Mouse (Mus musculus): ENCODE results near the gene Auts2. TPM values are rescaled to one million over a fixed set of nuclear protein-coding genes. Genes with fewer than 3 reads are reported as not detected.
A peak's percentile ranks its signal among the peaks of the same experiment; 100 is the strongest.

The Auts2 gene
- total RNA-seq, 2 experiments from 2014 or later = 28.8 to 35.3 TPM

GRCm38 (mm10) chr5:132462560-132462959 is 80.6 kb downstream of the Auts2 start:
- no peak for DNase-seq
- intact Hi-C loops (cut with DNase I) = no loop called here

- intact Hi-C loops (cut with DNase I) = loop anchor here (10.0 kb wide), 1 partner anchor 266 kb away; no protein-coding TSS in a partner anchor
- no peak for DNase-seq
Measured at GRCm38 (mm10) chr5:132458498-132458897, 84.6 kb downstream of the Auts2 start.

- intact Hi-C loops (cut with DNase I) = loop anchor here (10.0 kb wide), 1 partner anchor 272 kb away; no protein-coding TSS in a partner anchor
- DNase-seq = no peak
Measured at GRCm38 (mm10) chr5:132452381-132452780, 90.8 kb downstream of the Auts2 start.

- intact Hi-C loops (cut with DNase I) = loop anchor here (10.0 kb wide), 1 partner anchor 275 kb away; no protein-coding TSS in a partner anchor
Measured at GRCm38 (mm10) chr5:132450071-132450470, 93.1 kb downstream of the Auts2 start.

GRCm38 (mm10) chr5:132448401-132449066 is 94.6 kb downstream of the Auts2 start:
- no peak for DNase-seq
- intact Hi-C loops (cut with DNase I) = no loop called here

More at GRCm38 (mm10) chr5:132450071-132450470, 93.1 kb downstream of the Auts2 start:
- DNase-seq = no peak

- intact Hi-C loops (cut with DNase I) = no loop called here
- no peak for DNase-seq
Measured at GRCm38 (mm10) chr5:132445213-132445954, 97.8 kb downstream of the Auts2 start.

- intact Hi-C loops (cut with DNase I) = no loop called here
Measured at GRCm38 (mm10) chr5:132442948-132443347, 100.2 kb downstream of the Auts2 start.

GRCm38 (mm10) chr5:132438414-132438813 is 104.7 kb downstream of the Auts2 start:
- intact Hi-C loops (cut with DNase I) = loop anchor here (5.0 kb wide), 2 partner anchors 104 to 206 kb away; partner anchors contain the start of gene Auts2
- no peak for DNase-seq

More at GRCm38 (mm10) chr5:132442948-132443347, 100.2 kb downstream of the Auts2 start:
- DNase-seq = no peak

GRCm38 (mm10) chr5:132437994-132438393 is 105.2 kb downstream of the Auts2 start:
- intact Hi-C loops (cut with DNase I) = loop anchor here (5.0 kb wide), 2 partner anchors 104 to 206 kb away; partner anchors contain the start of gene Auts2

GRCm38 (mm10) chr5:132437478-132437877 is 105.7 kb downstream of the Auts2 start:
- no peak for DNase-seq
- intact Hi-C loops (cut with DNase I) = loop anchor here (5.0 kb wide), 2 partner anchors 105 to 205 kb away; partner anchors contain the start of gene Auts2

More at GRCm38 (mm10) chr5:132437994-132438393, 105.2 kb downstream of the Auts2 start:
- peak; percentile 13 to 20 for DNase-seq

- intact Hi-C loops (cut with DNase I) = loop anchor here (5.0 kb wide), 2 partner anchors 105 to 205 kb away; partner anchors contain the start of gene Auts2
- DNase-seq = peak; percentile 22 to 43
Measured at GRCm38 (mm10) chr5:132436901-132437300, 106.2 kb downstream of the Auts2 start.

GRCm38 (mm10) chr5:132436473-132436872 is 106.7 kb downstream of the Auts2 start:
- no peak for DNase-seq
- intact Hi-C loops (cut with DNase I) = loop anchor here (5.0 kb wide), 2 partner anchors 106 to 204 kb away; partner anchors contain the start of gene Auts2

- intact Hi-C loops (cut with DNase I) = loop anchor here (5.0 kb wide), 2 partner anchors 107 to 203 kb away; partner anchors contain the start of gene Auts2
- DNase-seq = no peak
Measured at GRCm38 (mm10) chr5:132435401-132435800, 107.7 kb downstream of the Auts2 start.

GRCm38 (mm10) chr5:132433377-132434115 is 109.6 kb downstream of the Auts2 start:
- DNase-seq = no peak
- intact Hi-C loops (cut with DNase I) = no loop called here

- intact Hi-C loops (cut with DNase I) = no loop called here
- no peak for DNase-seq
Measured at GRCm38 (mm10) chr5:132429363-132429762, 113.8 kb downstream of the Auts2 start.

GRCm38 (mm10) chr5:132426342-132426741 is 116.8 kb downstream of the Auts2 start:
- intact Hi-C loops (cut with DNase I) = no loop called here
- DNase-seq = no peak

- no peak for DNase-seq
- intact Hi-C loops (cut with DNase I) = no loop called here
Measured at GRCm38 (mm10) chr5:132425792-132426309, 117.3 kb downstream of the Auts2 start.

GRCm38 (mm10) chr5:132410338-132410852 is 132.7 kb downstream of the Auts2 start:
- intact Hi-C loops (cut with DNase I) = no loop called here
- DNase-seq = no peak

- DNase-seq = no peak
- intact Hi-C loops (cut with DNase I) = no loop called here
Measured at GRCm38 (mm10) chr5:132408892-132409575, 134.1 kb downstream of the Auts2 start.
